Comparison of ENCODE assay signal across 8 mouse cellular contexts in the genomic region with DNA sequence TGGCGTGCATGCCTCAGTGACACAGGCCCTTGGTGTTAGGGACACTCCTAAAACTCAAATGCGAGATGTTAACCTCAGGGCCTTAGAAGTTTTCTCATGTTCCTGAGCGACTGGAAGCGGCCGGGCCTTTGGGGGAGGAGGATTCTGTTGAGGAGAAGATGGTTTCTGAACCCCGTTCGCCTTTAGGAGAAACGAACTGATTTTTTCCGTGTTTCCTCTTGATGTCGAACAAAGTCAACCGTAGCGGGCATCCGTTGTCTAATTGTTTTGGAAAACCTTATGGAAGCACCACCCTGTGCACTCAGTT. TPM values are rescaled to one million over a fixed set of nuclear protein-coding genes. Genes with fewer than 3 reads are reported as not detected.
A peak's percentile ranks its signal among the peaks of the same experiment; 100 is the strongest.
DNase-seq lines count a peak whose midpoint lies in the region; ATAC-seq and TF ChIP-seq lines count a peak whose summit lies in the region.

No protein-coding gene starts in this region.

- no peaks in the 10 kb centered on the region for H3K9me3 ChIP-seq in kidney, embryonic 14.5 days (ENCODE audit: control insufficient read depth, low read length)
- no peaks in the 10 kb centered on the region for H3K9me3 ChIP-seq in hindbrain, embryonic 16.5 days (ENCODE audit: control insufficient read depth, low read length)
- H3K9me3 ChIP-seq in midbrain, embryonic 15.5 days, result no peaks in the 10 kb centered on the region

- H3K4me3 ChIP-seq in kidney, embryonic 14.5 days (ENCODE audit: low read length), result peak overlapping the region; percentile 82
- peak overlapping the region; percentile 93 for H3K4me3 ChIP-seq in bone marrow macrophage, adult 2 months (ENCODE audit: insufficient read depth, low read length)
- peak overlapping the region; percentile 80 for H3K4me3 ChIP-seq in hindbrain, embryonic 16.5 days (ENCODE audit: low read length)
- H3K4me3 ChIP-seq in midbrain, embryonic 15.5 days, result peak overlapping the region; percentile 97

- H3K27me3 ChIP-seq in kidney, embryonic 14.5 days (ENCODE audit: control insufficient read depth, insufficient read depth, low read length), result no peaks in the 10 kb centered on the region
- H3K27me3 ChIP-seq in hindbrain, embryonic 16.5 days (replicated peaks; ENCODE audit: control insufficient read depth, insufficient read depth, low read length), result no peaks in the 10 kb centered on the region
- peaks cover 8% of the 10 kb centered on the region for H3K27me3 ChIP-seq in midbrain, embryonic 15.5 days (replicated peaks)

- no peaks in the 10 kb centered on the region; the same call in 1 of the 2 replicates for H3K36me3 ChIP-seq in kidney, embryonic 14.5 days (ENCODE audit: control insufficient read depth, insufficient read depth, low read length)
- H3K36me3 ChIP-seq in hindbrain, embryonic 16.5 days (ENCODE audit: control insufficient read depth, insufficient read depth, low read length), result no peaks in the 10 kb centered on the region
- no peaks in the 10 kb centered on the region for H3K36me3 ChIP-seq in midbrain, embryonic 15.5 days (replicated peaks)

- under 1% methylated on average over 13 of the region's 13 CpGs for WGBS in kidney, embryonic 14.5 days
- WGBS in hindbrain, embryonic 16.5 days, result 1% methylated on average over 12 of the region's 13 CpGs
- WGBS in midbrain, embryonic 15.5 days, result 2% methylated on average over 13 of the region's 13 CpGs

- H3K4me1 ChIP-seq in kidney, embryonic 14.5 days (ENCODE audit: control insufficient read depth, insufficient read depth, low read length), result peaks cover 7% of the 10 kb centered on the region; the same call in 1 of the 2 replicates
- H3K4me1 ChIP-seq in bone marrow macrophage, adult 2 months (ENCODE audit: control insufficient read depth, insufficient read depth, low read length), result peaks cover 23% of the 10 kb centered on the region
- peaks cover 17% of the 10 kb centered on the region for H3K4me1 ChIP-seq in hindbrain, embryonic 16.5 days (ENCODE audit: control insufficient read depth, insufficient read depth, low read depth, low read length)
- H3K4me1 ChIP-seq in midbrain, embryonic 15.5 days, result peaks cover 16% of the 10 kb centered on the region

- ATAC-seq in kidney, embryonic 14.5 days (ENCODE audit: low FRiP score, low TSS enrichment), result no peak; the same call in 1 of the 2 replicates
- ATAC-seq in hindbrain, embryonic 16.5 days, result 0 out of 2 replicates have a peak, but pooled peaks have one; percentile 18
- no peak; the same call in 1 of the 2 replicates for ATAC-seq in midbrain, embryonic 15.5 days (replicated peaks)
- ATAC-seq in granulocyte monocyte progenitor cell, adult 5-6 weeks (replicated peaks; ENCODE audit: poor library complexity, severe bottlenecking), result no peak

- TF ChIP-seq POLR2A in bone marrow macrophage, adult 2 months (IDR thresholded peaks at IDR 0.05; ENCODE audit: borderline replicate concordance, low read depth, low read length), result no peak

- peak overlapping the region; percentile 84 for H3K27ac ChIP-seq in kidney, embryonic 14.5 days (ENCODE audit: low read depth, low read length)
- H3K27ac ChIP-seq in bone marrow macrophage, adult 2 months (ENCODE audit: insufficient read depth, low read depth, low read length), result peak overlapping the region; percentile 81
- peak overlapping the region; percentile 92 for H3K27ac ChIP-seq in hindbrain, embryonic 16.5 days (ENCODE audit: low read depth, low read length)
- peak overlapping the region; percentile 88 for H3K27ac ChIP-seq in midbrain, embryonic 15.5 days

- H3K4me2 ChIP-seq in kidney, embryonic 14.5 days (replicated peaks; ENCODE audit: low read depth, low read length), result peak overlapping the region; percentile 64
- H3K4me2 ChIP-seq in hindbrain, embryonic 16.5 days (ENCODE audit: low read length), result peak overlapping the region; percentile 76
- peak overlapping the region; percentile 74 for H3K4me2 ChIP-seq in midbrain, embryonic 15.5 days

- no peak for DNase-seq in kidney, postnatal 14 days
- no peak for DNase-seq in Muller cell, postnatal 12 days (ENCODE audit: inconsistent ontology term)
- no peak for DNase-seq in gastrocnemius, postnatal 10 days

- TF ChIP-seq CTCF in bone marrow macrophage, adult 2 months (IDR thresholded peaks at IDR 0.05; ENCODE audit: low read depth, low read length), result no peak

- peak overlapping the region; percentile 93 for H3K9ac ChIP-seq in kidney, embryonic 14.5 days (ENCODE audit: low read depth, low read length)
- peak overlapping the region; percentile 84 for H3K9ac ChIP-seq in hindbrain, embryonic 16.5 days (ENCODE audit: low read depth, low read length)
- H3K9ac ChIP-seq in midbrain, embryonic 15.5 days, result peak overlapping the region; percentile 82

RNA-seq across cellular contexts. Expression of a gene that starts 1.1 kb away (rescaled TPM):
- polyA plus RNA-seq in kidney, embryonic 14.5 days (2014; fragmentation: Nextera tagmentation; extraction: Ambion mirVana), result 151 and 156 TPM in 2 replicates
- polyA plus RNA-seq in bone marrow macrophage, adult 2 months (2012; ENCODE audit: insufficient read depth, insufficient read length, missing spikeins), result 134 and 138 TPM in 2 replicates
- 114 and 131 TPM in 2 replicates for polyA plus RNA-seq in hindbrain, embryonic 16.5 days (2015; fragmentation: Nextera tagmentation; extraction: Ambion mirVana)
- polyA plus RNA-seq in midbrain, embryonic 15.5 days (2015; fragmentation: Nextera tagmentation; extraction: Ambion mirVana), result 120 and 125 TPM in 2 replicates
- 89.5 and 93.1 TPM in 2 replicates for total RNA-seq in granulocyte monocyte progenitor cell, adult 5-6 weeks (2014; fragmentation: Nextera tagmentation)
- 97.5 and 111 TPM in 2 replicates for total RNA-seq in granulocyte monocyte progenitor cell, adult 5-6 weeks (2017)
- total RNA-seq in gastrocnemius, postnatal 10 days (2021), result 10 to 100 TPM; 36.9 to 41.6 TPM

RNA-seq across cellular contexts. Expression of a gene that starts 10.2 kb away (rescaled TPM):
- polyA plus RNA-seq in kidney, embryonic 14.5 days (2014; fragmentation: Nextera tagmentation; extraction: Ambion mirVana), result 10.2 and 18.4 TPM in 2 replicates
- polyA plus RNA-seq in bone marrow macrophage, adult 2 months (2012; ENCODE audit: insufficient read depth, insufficient read length, missing spikeins), result 6.0 and 6.8 TPM in 2 replicates
- 15.1 and 17.1 TPM in 2 replicates for polyA plus RNA-seq in hindbrain, embryonic 16.5 days (2015; fragmentation: Nextera tagmentation; extraction: Ambion mirVana)
- 15.8 and 17.0 TPM in 2 replicates for polyA plus RNA-seq in midbrain, embryonic 15.5 days (2015; fragmentation: Nextera tagmentation; extraction: Ambion mirVana)
- total RNA-seq in granulocyte monocyte progenitor cell, adult 5-6 weeks (2014; fragmentation: Nextera tagmentation), result 16.4 and 19.6 TPM in 2 replicates
- total RNA-seq in granulocyte monocyte progenitor cell, adult 5-6 weeks (2017), result 14.3 and 16.8 TPM in 2 replicates
- 10 to 100 TPM; 11.0 to 12.7 TPM for total RNA-seq in gastrocnemius, postnatal 10 days (2021)

RNA-seq across cellular contexts. Expression of a gene that starts 53.6 kb away (rescaled TPM):
- polyA plus RNA-seq in kidney, embryonic 14.5 days (2014; fragmentation: Nextera tagmentation; extraction: Ambion mirVana), result 0.32 and 0.39 TPM in 2 replicates
- polyA plus RNA-seq in bone marrow macrophage, adult 2 months (2012; ENCODE audit: insufficient read depth, insufficient read length, missing spikeins), result not detected in 2 replicates
- polyA plus RNA-seq in hindbrain, embryonic 16.5 days (2015; fragmentation: Nextera tagmentation; extraction: Ambion mirVana), result 0.08 and 1.6 TPM in 2 replicates
- 0.23 and 0.37 TPM in 2 replicates for polyA plus RNA-seq in midbrain, embryonic 15.5 days (2015; fragmentation: Nextera tagmentation; extraction: Ambion mirVana)
- not detected in 2 replicates for total RNA-seq in granulocyte monocyte progenitor cell, adult 5-6 weeks (2014; fragmentation: Nextera tagmentation)
- 0.09 and 0.26 TPM in 2 replicates for total RNA-seq in granulocyte monocyte progenitor cell, adult 5-6 weeks (2017)
- total RNA-seq in gastrocnemius, postnatal 10 days (2021), result 100 to 1,000 TPM; 508 to 520 TPM
